Mouse (Mus musculus): ENCODE measurements around the gene Pcgf2. TPM values are rescaled to one million over a fixed set of nuclear protein-coding genes. Genes with fewer than 3 reads are reported as not detected.
"Not testable (repeated sequence)": the region's sequence is repeated elsewhere in the genome, so short reads cannot be mapped to it uniquely, and the experiment has no call there.

The Pcgf2 gene
- polyA plus RNA-seq, 1 experiment, result 0.35 TPM

GRCm38 (mm10) chr11:97740190-97740589 lies 39.9 kb upstream of the Pcgf2 start:
- Histone ChIP-seq H3K4me3 (replicated peaks) (no peak overlapping the region), H3K36me3 (ENCODE audit: control insufficient read depth) (no peaks in the 10 kb centered on the region), H3K27me3 (ENCODE audit: control insufficient read depth) (no peaks in the 10 kb centered on the region), H3K9me3 (ENCODE audit: control insufficient read depth, low read length) (no peaks in the 10 kb centered on the region), H3K4me1 (ENCODE audit: control insufficient read depth) (peaks cover 28% of the 10 kb centered on the region)
- no peak for TF ChIP-seq GATA1 (IDR thresholded peaks at IDR 0.05; ENCODE audit: low read length)
- no peak for TF ChIP-seq TAL1 (IDR thresholded peaks at IDR 0.05; ENCODE audit: low read length)

- no peaks in the 10 kb centered on the region for H3K9me3 ChIP-seq (ENCODE audit: control insufficient read depth, low read length)
- peaks cover 25% of the 10 kb centered on the region for H3K4me1 ChIP-seq (ENCODE audit: control insufficient read depth)
- no peaks in the 10 kb centered on the region for H3K27me3 ChIP-seq (ENCODE audit: control insufficient read depth)
- no peaks in the 10 kb centered on the region for H3K36me3 ChIP-seq (ENCODE audit: control insufficient read depth)
- TF ChIP-seq TAL1 (IDR thresholded peaks at IDR 0.05; ENCODE audit: low read length), result no peak
- TF ChIP-seq GATA1 (IDR thresholded peaks at IDR 0.05; ENCODE audit: low read length), result no peak
- no peak overlapping the region for H3K4me3 ChIP-seq (replicated peaks)
Measured at GRCm38 (mm10) chr11:97739155-97739554, 38.9 kb upstream of the Pcgf2 start.

- TF ChIP-seq GATA1 (IDR thresholded peaks at IDR 0.05; ENCODE audit: low read length), result no peak
- no peak for TF ChIP-seq TAL1 (IDR thresholded peaks at IDR 0.05; ENCODE audit: low read length)
- Histone ChIP-seq H3K4me1 (ENCODE audit: control insufficient read depth) (peaks cover 20% of the 10 kb centered on the region), H3K36me3 (ENCODE audit: control insufficient read depth) (no peaks in the 10 kb centered on the region), H3K4me3 (replicated peaks) (no peak overlapping the region), H3K27me3 (ENCODE audit: control insufficient read depth) (no peaks in the 10 kb centered on the region), H3K9me3 (ENCODE audit: control insufficient read depth, low read length) (no peaks in the 10 kb centered on the region)
Measured at GRCm38 (mm10) chr11:97738703-97739102, 38.4 kb upstream of the Pcgf2 start.

GRCm38 (mm10) chr11:97737600-97737999 lies 37.3 kb upstream of the Pcgf2 start:
- no peak for TF ChIP-seq GATA1 (IDR thresholded peaks at IDR 0.05; ENCODE audit: low read length)
- no peak for TF ChIP-seq TAL1 (IDR thresholded peaks at IDR 0.05; ENCODE audit: low read length)
- no peaks in the 10 kb centered on the region for H3K9me3 ChIP-seq (ENCODE audit: control insufficient read depth, low read length)
- no peak overlapping the region for H3K4me3 ChIP-seq (replicated peaks)
- no peaks in the 10 kb centered on the region for H3K27me3 ChIP-seq (ENCODE audit: control insufficient read depth)
- H3K36me3 ChIP-seq (ENCODE audit: control insufficient read depth), result peaks cover 4% of the 10 kb centered on the region
- peaks cover 11% of the 10 kb centered on the region for H3K4me1 ChIP-seq (ENCODE audit: control insufficient read depth)

- H3K27me3 ChIP-seq (ENCODE audit: control insufficient read depth), result no peaks in the 10 kb centered on the region
- H3K9me3 ChIP-seq (ENCODE audit: control insufficient read depth, low read length), result no peaks in the 10 kb centered on the region
- no peak overlapping the region for H3K4me3 ChIP-seq (replicated peaks)
- H3K36me3 ChIP-seq (ENCODE audit: control insufficient read depth), result peaks cover 9% of the 10 kb centered on the region
- TF ChIP-seq GATA1 (IDR thresholded peaks at IDR 0.05; ENCODE audit: low read length) (no peak), TAL1 (IDR thresholded peaks at IDR 0.05; ENCODE audit: low read length) (no peak)
- H3K4me1 ChIP-seq (ENCODE audit: control insufficient read depth), result peaks cover 5% of the 10 kb centered on the region
Measured at GRCm38 (mm10) chr11:97736645-97737044, 36.3 kb upstream of the Pcgf2 start.

GRCm38 (mm10) chr11:97734810-97735209 lies 34.5 kb upstream of the Pcgf2 start:
- peaks cover 19% of the 10 kb centered on the region for H3K36me3 ChIP-seq (ENCODE audit: control insufficient read depth)
- not testable (repeated sequence) for H3K4me1 ChIP-seq (ENCODE audit: control insufficient read depth); H3K9me3 ChIP-seq (ENCODE audit: control insufficient read depth, low read length); H3K4me3 ChIP-seq (replicated peaks); H3K27me3 ChIP-seq (ENCODE audit: control insufficient read depth)

- Histone ChIP-seq H3K27me3 (ENCODE audit: control insufficient read depth) (no peaks in the 10 kb centered on the region), H3K4me1 (ENCODE audit: control insufficient read depth) (peaks cover 2% of the 10 kb centered on the region; the same call in 1 of the 2 replicates), H3K4me3 (replicated peaks) (no peak overlapping the region), H3K9me3 (ENCODE audit: control insufficient read depth, low read length) (no peaks in the 10 kb centered on the region), H3K36me3 (ENCODE audit: control insufficient read depth) (peaks cover 27% of the 10 kb centered on the region)
- TF ChIP-seq TAL1 (IDR thresholded peaks at IDR 0.05; ENCODE audit: low read length), result no peak
- TF ChIP-seq GATA1 (IDR thresholded peaks at IDR 0.05; ENCODE audit: low read length), result no peak
Measured at GRCm38 (mm10) chr11:97733689-97734088, 33.4 kb upstream of the Pcgf2 start.

GRCm38 (mm10) chr11:97728730-97729129 lies 28.4 kb upstream of the Pcgf2 start:
- Histone ChIP-seq H3K4me3 (replicated peaks) (no peak overlapping the region), H3K4me1 (ENCODE audit: control insufficient read depth) (peaks cover 2% of the 10 kb centered on the region; the same call in 1 of the 2 replicates), H3K9me3 (ENCODE audit: control insufficient read depth, low read length) (no peaks in the 10 kb centered on the region), H3K27me3 (ENCODE audit: control insufficient read depth) (no peaks in the 10 kb centered on the region), H3K36me3 (ENCODE audit: control insufficient read depth) (peaks cover 66% of the 10 kb centered on the region)
- no peak for TF ChIP-seq GATA1 (IDR thresholded peaks at IDR 0.05; ENCODE audit: low read length)
- TF ChIP-seq TAL1 (IDR thresholded peaks at IDR 0.05; ENCODE audit: low read length), result no peak

- Histone ChIP-seq H3K27me3 (ENCODE audit: control insufficient read depth) (no peaks in the 10 kb centered on the region), H3K4me3 (replicated peaks) (no peak overlapping the region), H3K9me3 (ENCODE audit: control insufficient read depth, low read length) (no peaks in the 10 kb centered on the region), H3K4me1 (ENCODE audit: control insufficient read depth) (no peaks in the 10 kb centered on the region), H3K36me3 (ENCODE audit: control insufficient read depth) (peaks cover 71% of the 10 kb centered on the region)
- TF ChIP-seq GATA1 (IDR thresholded peaks at IDR 0.05; ENCODE audit: low read length) (no peak), TAL1 (IDR thresholded peaks at IDR 0.05; ENCODE audit: low read length) (no peak)
Measured at GRCm38 (mm10) chr11:97728311-97728710, 28.0 kb upstream of the Pcgf2 start.

GRCm38 (mm10) chr11:97723709-97724108 lies 23.4 kb upstream of the Pcgf2 start:
- Histone ChIP-seq H3K4me3 (replicated peaks) (no peak overlapping the region), H3K36me3 (ENCODE audit: control insufficient read depth) (peaks cover 83% of the 10 kb centered on the region)

More at GRCm38 (mm10) chr11:97723709-97724108, 23.4 kb upstream of the Pcgf2 start:
- H3K9me3 ChIP-seq (ENCODE audit: control insufficient read depth, low read length), result peaks cover 12% of the 10 kb centered on the region
- no peaks in the 10 kb centered on the region for H3K27me3 ChIP-seq (ENCODE audit: control insufficient read depth)
- TF ChIP-seq GATA1 (IDR thresholded peaks at IDR 0.05; ENCODE audit: low read length) (no peak), TAL1 (IDR thresholded peaks at IDR 0.05; ENCODE audit: low read length) (no peak)
- no peaks in the 10 kb centered on the region for H3K4me1 ChIP-seq (ENCODE audit: control insufficient read depth)

Data from erythroblast, embryonic 14.5 days (primary cell).